Mouse (Mus musculus): ENCODE data around the gene Camta1.

DNA sequence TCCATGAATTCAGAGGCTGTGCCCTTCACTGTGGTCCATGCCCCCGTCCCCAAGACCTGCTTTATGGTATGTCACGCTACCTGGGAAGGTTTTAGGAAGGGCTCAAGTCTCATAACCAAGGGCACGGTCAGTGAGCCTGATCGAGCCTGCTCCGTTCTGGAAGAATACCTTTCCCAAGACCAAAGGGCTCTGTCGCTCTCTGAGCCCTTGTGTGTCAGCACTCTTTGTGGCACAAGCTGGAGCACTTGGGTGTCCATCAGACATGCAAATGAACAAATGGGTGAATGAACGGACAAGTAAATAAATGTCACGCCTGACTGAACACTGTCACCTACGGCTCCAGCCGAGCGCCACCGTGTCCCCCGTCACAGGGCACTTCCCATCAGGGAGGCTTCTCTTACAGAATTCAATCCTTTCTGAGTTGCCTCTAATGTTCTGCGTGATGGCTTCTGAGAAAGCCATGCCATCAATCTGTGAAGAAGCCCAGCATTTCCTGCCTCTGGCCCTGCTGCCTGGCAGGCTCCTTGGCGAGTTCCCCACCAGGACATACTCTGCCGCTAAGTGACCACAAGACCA, 386.7 kb downstream of the Camta1 start:
- TF ChIP-seq CTCF (IDR thresholded peaks at IDR 0.05; ENCODE audit: borderline replicate concordance, control insufficient read depth, extremely low read depth, insufficient read depth, low read length, poor library complexity), result no peak
- no peak for TF ChIP-seq POLR2A (IDR thresholded peaks at IDR 0.05; ENCODE audit: control insufficient read depth, extremely low read depth, insufficient read depth, low read length, poor library complexity)
